23 mouse cellular contexts compared by ENCODE assay signal in the genomic region with DNA sequence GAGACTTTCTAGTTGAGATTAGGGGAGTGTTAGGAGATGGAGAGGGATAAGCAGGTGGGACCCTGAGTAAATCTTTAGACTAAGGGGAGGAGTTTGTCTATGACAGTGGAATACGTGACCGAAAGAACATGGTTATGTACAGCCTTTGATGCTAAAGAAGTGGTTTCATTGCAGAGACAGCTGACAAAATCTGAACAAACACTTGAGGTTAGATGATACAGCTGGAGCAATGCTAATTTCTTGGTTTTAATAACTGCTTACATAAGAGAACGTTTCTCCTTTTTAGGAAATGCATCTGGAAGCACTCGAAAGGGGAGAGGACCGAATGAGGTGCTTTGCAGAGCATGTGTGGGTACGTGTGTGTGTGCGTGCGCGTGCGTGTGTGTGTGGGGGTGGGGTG.
DNase-seq lines count a peak whose midpoint lies in the region; ATAC-seq and TF ChIP-seq lines count a peak whose summit lies in the region.
"Had no signal": no experiment of that assay in that cellular context is flagged by ENCODE, and none has a peak within 500 bp of the region (broad histone marks: within the 10 kb centered on the region; RNA-seq: fewer than 3 reads in every experiment).

No protein-coding gene starts in this region.

- no peaks in the 10 kb centered on the region for H3K9me3 ChIP-seq in forebrain, embryonic 15.5 days
- no peaks in the 10 kb centered on the region for H3K9me3 ChIP-seq in forebrain, embryonic 11.5 days (ENCODE audit: control insufficient read depth, low read length)
- H3K9me3 ChIP-seq in lung, embryonic 16.5 days (ENCODE audit: control insufficient read depth, low read length), result 0 out of 2 replicates have a peak, but pooled peaks cover 5% of the 10 kb centered on the region
- H3K9me3 ChIP-seq in intestine, embryonic 15.5 days, result no peaks in the 10 kb centered on the region
- no peaks in the 10 kb centered on the region for H3K9me3 ChIP-seq in stomach, postnatal 0 days (ENCODE audit: control insufficient read depth, low read length)
- H3K9me3 ChIP-seq: embryonic facial prominence, embryonic 13.5 days; hindbrain, embryonic 10.5 days; midbrain, embryonic 13.5 days had no signal

- H3K9ac ChIP-seq in forebrain, embryonic 15.5 days (replicated peaks), result no peak overlapping the region
- no peak overlapping the region for H3K9ac ChIP-seq in forebrain, embryonic 11.5 days (ENCODE audit: low read length)
- H3K9ac ChIP-seq in lung, embryonic 16.5 days (ENCODE audit: low read length), result no peak overlapping the region
- no peak overlapping the region for H3K9ac ChIP-seq in intestine, embryonic 15.5 days
- no peak overlapping the region for H3K9ac ChIP-seq in stomach, postnatal 0 days (ENCODE audit: low read length)
- H3K9ac ChIP-seq: embryonic facial prominence, embryonic 13.5 days; liver, postnatal 0 days; midbrain, embryonic 13.5 days had no signal

- no peak overlapping the region for H3K4me2 ChIP-seq in forebrain, embryonic 15.5 days (replicated peaks)
- H3K4me2 ChIP-seq in forebrain, embryonic 11.5 days (ENCODE audit: low read depth, low read length, severe bottlenecking), result no peak overlapping the region
- no peak overlapping the region for H3K4me2 ChIP-seq in lung, embryonic 16.5 days (ENCODE audit: low read depth, low read length)
- H3K4me2 ChIP-seq in intestine, embryonic 15.5 days (replicated peaks), result no peak overlapping the region
- H3K4me2 ChIP-seq in stomach, postnatal 0 days (replicated peaks; ENCODE audit: low read depth), result no peak overlapping the region
- H3K4me2 ChIP-seq: embryonic facial prominence, embryonic 13.5 days; heart, embryonic 11.5 days; liver, embryonic 11.5 days; midbrain, embryonic 13.5 days had no signal

- no peak for DNase-seq in forebrain, embryonic 11.5 days (ENCODE audit: low spot score)
- DNase-seq in lung, postnatal 36 days, result no peak
- DNase-seq in stomach, postnatal 0 days (ENCODE audit: low spot score), result no peak
- no peak for DNase-seq in retina, postnatal 1 day
- DNase-seq: cerebellum, adult 18-20 months; cerebellum, postnatal 14 days; kidney, adult 18-20 months; kidney, postnatal 14 days; left cerebral cortex, postnatal 4 days; liver, postnatal 0 days; right cerebral cortex, postnatal 14 days; thymus, adult 18-20 months; thymus, postnatal 4 days had no signal

- 0 out of 2 replicates have a peak, but pooled peaks have one; percentile 29 for ATAC-seq in forebrain, embryonic 15.5 days (replicated peaks)
- no peak for ATAC-seq in forebrain, embryonic 11.5 days (replicated peaks; ENCODE audit: low FRiP score)
- ATAC-seq in lung, embryonic 16.5 days (ENCODE audit: low read depth), result peak; percentile 65; the same call in 1 of the 2 replicates
- peak; percentile 62 for ATAC-seq in intestine, embryonic 15.5 days
- no peak for ATAC-seq in stomach, postnatal 0 days (ENCODE audit: low FRiP score, low TSS enrichment)
- no peak for ATAC-seq in megakaryocyte, adult 5-6 weeks (ENCODE audit: poor library complexity, severe bottlenecking)
- ATAC-seq: hindbrain, embryonic 16.5 days; liver, postnatal 0 days; midbrain, embryonic 13.5 days had no signal

- H3K27ac ChIP-seq in forebrain, embryonic 15.5 days (replicated peaks), result no peak overlapping the region; the same call in 1 of the 2 replicates
- no peak overlapping the region for H3K27ac ChIP-seq in forebrain, embryonic 11.5 days (ENCODE audit: low read depth, low read length)
- H3K27ac ChIP-seq in lung, embryonic 16.5 days (ENCODE audit: low read length), result peak overlapping the region; percentile 45; the same call in 1 of the 2 replicates
- 0 out of 2 replicates have a peak overlapping the region, but pooled peaks have one; percentile 54 for H3K27ac ChIP-seq in intestine, embryonic 15.5 days
- H3K27ac ChIP-seq in stomach, postnatal 0 days (replicated peaks), result 0 out of 2 replicates have a peak overlapping the region, but pooled peaks have one; percentile 36
- H3K27ac ChIP-seq: embryonic facial prominence, embryonic 13.5 days; hindbrain, embryonic 10.5 days; midbrain, embryonic 13.5 days had no signal

- no peak for TF ChIP-seq CTCF in stomach, postnatal 0 days (IDR thresholded peaks at IDR 0.05; ENCODE audit: low read depth)

- H3K4me3 ChIP-seq in forebrain, embryonic 15.5 days, result no peak overlapping the region
- no peak overlapping the region for H3K4me3 ChIP-seq in forebrain, embryonic 11.5 days (ENCODE audit: low read depth, low read length)
- no peak overlapping the region for H3K4me3 ChIP-seq in lung, embryonic 16.5 days (ENCODE audit: low read length)
- H3K4me3 ChIP-seq in intestine, embryonic 15.5 days (replicated peaks), result no peak overlapping the region
- H3K4me3 ChIP-seq in stomach, postnatal 0 days (ENCODE audit: low read depth, low read length), result no peak overlapping the region
- H3K4me3 ChIP-seq: embryonic facial prominence, embryonic 13.5 days; hindbrain, embryonic 10.5 days; midbrain, embryonic 13.5 days had no signal

- 85% methylated on average over 10 of the region's 10 CpGs for WGBS in forebrain, embryonic 15.5 days
- WGBS in forebrain, embryonic 11.5 days, result 92% methylated on average over 10 of the region's 10 CpGs
- 65% methylated on average over 10 of the region's 10 CpGs for WGBS in lung, embryonic 16.5 days
- 47% methylated on average over 10 of the region's 10 CpGs for WGBS in intestine, embryonic 15.5 days
- 48% methylated on average over 10 of the region's 10 CpGs for WGBS in stomach, postnatal 0 days

- H3K27me3 ChIP-seq in forebrain, embryonic 15.5 days, result no peaks in the 10 kb centered on the region
- H3K27me3 ChIP-seq in forebrain, embryonic 11.5 days (ENCODE audit: control insufficient read depth, insufficient read depth, low read length), result no peaks in the 10 kb centered on the region
- no peaks in the 10 kb centered on the region for H3K27me3 ChIP-seq in lung, embryonic 16.5 days (ENCODE audit: control insufficient read depth, insufficient read depth, low read depth, low read length)
- no peaks in the 10 kb centered on the region for H3K27me3 ChIP-seq in intestine, embryonic 15.5 days (replicated peaks)
- H3K27me3 ChIP-seq in stomach, postnatal 0 days (ENCODE audit: control insufficient read depth, insufficient read depth, low read length), result no peaks in the 10 kb centered on the region
- H3K27me3 ChIP-seq: midbrain, embryonic 13.5 days had no signal

- no peak for TF ChIP-seq EP300 in stomach, postnatal 0 days (optimal IDR thresholded peaks at IDR 0.05)

- H3K36me3 ChIP-seq in forebrain, embryonic 15.5 days, result no peaks in the 10 kb centered on the region
- no peaks in the 10 kb centered on the region for H3K36me3 ChIP-seq in forebrain, embryonic 11.5 days (ENCODE audit: control insufficient read depth, insufficient read depth, low read length)
- no peaks in the 10 kb centered on the region for H3K36me3 ChIP-seq in lung, embryonic 16.5 days (ENCODE audit: control insufficient read depth, insufficient read depth, low read length)
- no peaks in the 10 kb centered on the region for H3K36me3 ChIP-seq in intestine, embryonic 15.5 days
- no peaks in the 10 kb centered on the region for H3K36me3 ChIP-seq in stomach, postnatal 0 days (ENCODE audit: control insufficient read depth, insufficient read depth, low read length)
- H3K36me3 ChIP-seq: embryonic facial prominence, embryonic 13.5 days; hindbrain, embryonic 10.5 days; midbrain, embryonic 13.5 days had no signal

- no peaks in the 10 kb centered on the region for H3K4me1 ChIP-seq in forebrain, embryonic 15.5 days
- no peaks in the 10 kb centered on the region for H3K4me1 ChIP-seq in forebrain, embryonic 11.5 days (replicated peaks; ENCODE audit: control insufficient read depth, insufficient read depth, low read length)
- peaks cover 7% of the 10 kb centered on the region for H3K4me1 ChIP-seq in lung, embryonic 16.5 days (replicated peaks; ENCODE audit: control insufficient read depth, insufficient read depth, low read length)
- H3K4me1 ChIP-seq in intestine, embryonic 15.5 days (replicated peaks), result no peaks in the 10 kb centered on the region
- H3K4me1 ChIP-seq in stomach, postnatal 0 days (replicated peaks; ENCODE audit: control insufficient read depth, insufficient read depth), result no peaks in the 10 kb centered on the region
- H3K4me1 ChIP-seq: hindbrain, embryonic 10.5 days had no signal

Comparison
In these comparisons a context has a peak if more than half of its experiments do, and no peak if none do; other contexts are left out.
1. ATAC-seq: peak in forebrain, embryonic 15.5 days (single experiment), lung, embryonic 16.5 days (single experiment) and intestine, embryonic 15.5 days (single experiment); none in forebrain, embryonic 11.5 days (single experiment), stomach, postnatal 0 days (single experiment) and megakaryocyte, adult 5-6 weeks (single experiment).
2. H3K27ac ChIP-seq: peak in lung, embryonic 16.5 days (single experiment), intestine, embryonic 15.5 days (single experiment) and stomach, postnatal 0 days (single experiment); none in forebrain, embryonic 15.5 days (single experiment) and forebrain, embryonic 11.5 days (single experiment).